Mouse (Mus musculus): ENCODE results near the gene Kdelr3.

GRCm38 (mm10) chr15:79513940-79514339, 2.3 kb upstream of the Kdelr3 start:
- no peak for TF ChIP-seq POLR2A (IDR thresholded peaks at IDR 0.05; ENCODE audit: insufficient read length, low read depth)
- TF ChIP-seq TCF12 (IDR thresholded peaks at IDR 0.05; ENCODE audit: insufficient read depth, poor library complexity, severe bottlenecking): no peak
- no peak for TF ChIP-seq MAX (IDR thresholded peaks at IDR 0.05; ENCODE audit: low read depth)
- no peak for TF ChIP-seq POLR2AphosphoS2 (IDR thresholded peaks at IDR 0.05; ENCODE audit: insufficient read length, low read depth)

Data from myocyte (in vitro differentiated cells).